Mouse (Mus musculus): ENCODE data around the gene Naa15. TPM values are rescaled to one million over a fixed set of nuclear protein-coding genes. Genes with fewer than 3 reads are reported as not detected.
"Not testable (repeated sequence)": the region's sequence is repeated elsewhere in the genome, so short reads cannot be mapped to it uniquely, and the experiment has no call there.

Naa15 gene
- polyA plus RNA-seq, 1 experiment from 2014 or later = 59.8 TPM

- H3K27ac ChIP-seq = no peak overlapping the region
- 85% methylated on average over 5 of the region's 5 CpGs for WGBS
- no peaks in the 10 kb centered on the region for H3K36me3 ChIP-seq (ENCODE audit: poor library complexity, severe bottlenecking)
- H3K4me2 ChIP-seq = no peak overlapping the region
- no peaks in the 10 kb centered on the region for H3K9me3 ChIP-seq (replicated peaks)
- no peak overlapping the region for H3K9ac ChIP-seq
- no peak overlapping the region for H3K4me3 ChIP-seq
- ATAC-seq = no peak
- H3K4me1 ChIP-seq = no peaks in the 10 kb centered on the region
- no peaks in the 10 kb centered on the region for H3K27me3 ChIP-seq
Measured at GRCm38 (mm10) chr3:51379786-51380659, 34.9 kb upstream of the Naa15 start.

GRCm38 (mm10) chr3:51380660-51381014 is 34.3 kb upstream of the Naa15 start:
- ATAC-seq = no peak
- 76% methylated on average over 2 of the region's 5 CpGs for WGBS
- Histone ChIP-seq H3K36me3 (ENCODE audit: poor library complexity, severe bottlenecking) (no peaks in the 10 kb centered on the region), H3K27ac (no peak overlapping the region), H3K4me3 (no peak overlapping the region), H3K4me2 (no peak overlapping the region), H3K27me3 (no peaks in the 10 kb centered on the region), H3K9ac (no peak overlapping the region), H3K9me3 (replicated peaks) (no peaks in the 10 kb centered on the region), H3K4me1 (no peaks in the 10 kb centered on the region)

GRCm38 (mm10) chr3:51383409-51383808 is 31.5 kb upstream of the Naa15 start:
- H3K27me3 ChIP-seq = peaks cover 4% of the 10 kb centered on the region; the same call in 1 of the 2 replicates
- 24% methylated on average over 12 of the region's 12 CpGs for WGBS
- no peaks in the 10 kb centered on the region for H3K9me3 ChIP-seq (replicated peaks)
- no peak overlapping the region for H3K27ac ChIP-seq
- H3K9ac ChIP-seq = no peak overlapping the region
- no peak overlapping the region for H3K4me3 ChIP-seq
- no peak for ATAC-seq
- H3K36me3 ChIP-seq (ENCODE audit: poor library complexity, severe bottlenecking) = no peaks in the 10 kb centered on the region
- no peaks in the 10 kb centered on the region for H3K4me1 ChIP-seq
- H3K4me2 ChIP-seq = no peak overlapping the region

- 45% methylated on average over 12 of the region's 12 CpGs for WGBS
- H3K4me1 ChIP-seq = peaks cover 5% of the 10 kb centered on the region
- no peaks in the 10 kb centered on the region for H3K9me3 ChIP-seq (replicated peaks)
- H3K27ac ChIP-seq = no peak overlapping the region
- no peak overlapping the region for H3K9ac ChIP-seq
- H3K27me3 ChIP-seq = peaks cover 14% of the 10 kb centered on the region; the same call in 1 of the 2 replicates
- H3K36me3 ChIP-seq (ENCODE audit: poor library complexity, severe bottlenecking) = no peaks in the 10 kb centered on the region
- no peak for ATAC-seq
- H3K4me2 ChIP-seq = no peak overlapping the region
- no peak overlapping the region for H3K4me3 ChIP-seq
Measured at GRCm38 (mm10) chr3:51386441-51387133, 28.4 kb upstream of the Naa15 start.

- no peak for ATAC-seq
- Histone ChIP-seq H3K27ac (no peak overlapping the region), H3K4me2 (no peak overlapping the region), H3K9ac (no peak overlapping the region), H3K27me3 (peaks cover 14% of the 10 kb centered on the region; the same call in 1 of the 2 replicates), H3K9me3 (replicated peaks) (no peaks in the 10 kb centered on the region), H3K4me1 (peaks cover 5% of the 10 kb centered on the region), H3K36me3 (ENCODE audit: poor library complexity, severe bottlenecking) (no peaks in the 10 kb centered on the region), H3K4me3 (no peak overlapping the region)
- 82% methylated on average over 3 of the region's 3 CpGs for WGBS
Measured at GRCm38 (mm10) chr3:51387134-51387451, 27.9 kb upstream of the Naa15 start.

GRCm38 (mm10) chr3:51387868-51388381 is 27.0 kb upstream of the Naa15 start:
- Histone ChIP-seq H3K4me1 (peaks cover 5% of the 10 kb centered on the region), H3K27me3 (peaks cover 14% of the 10 kb centered on the region; the same call in 1 of the 2 replicates), H3K9ac (no peak overlapping the region), H3K4me3 (no peak overlapping the region), H3K27ac (no peak overlapping the region), H3K9me3 (replicated peaks) (no peaks in the 10 kb centered on the region), H3K36me3 (ENCODE audit: poor library complexity, severe bottlenecking) (no peaks in the 10 kb centered on the region), H3K4me2 (no peak overlapping the region)
- 46% methylated on average over 8 of the region's 8 CpGs for WGBS
- ATAC-seq = no peak

- no peaks in the 10 kb centered on the region for H3K9me3 ChIP-seq (replicated peaks)
- peak overlapping the region; percentile 9; the same call in 1 of the 2 replicates for H3K4me3 ChIP-seq
- H3K36me3 ChIP-seq (ENCODE audit: poor library complexity, severe bottlenecking) = no peaks in the 10 kb centered on the region
- H3K4me2 ChIP-seq = peak overlapping the region; percentile 41
- peaks cover 5% of the 10 kb centered on the region for H3K4me1 ChIP-seq
- ATAC-seq = no peak
- H3K27ac ChIP-seq = no peak overlapping the region
- 7% methylated on average over 13 of the region's 13 CpGs for WGBS
- peak overlapping the region; percentile 30 for H3K9ac ChIP-seq
- peaks cover 14% of the 10 kb centered on the region; the same call in 1 of the 2 replicates for H3K27me3 ChIP-seq
Measured at GRCm38 (mm10) chr3:51388904-51389303, 26.0 kb upstream of the Naa15 start.

GRCm38 (mm10) chr3:51391095-51391494 is 23.9 kb upstream of the Naa15 start:
- no peak for ATAC-seq
- Histone ChIP-seq H3K9ac (no peak overlapping the region), H3K9me3 (replicated peaks) (no peaks in the 10 kb centered on the region), H3K4me3 (no peak overlapping the region), H3K36me3 (ENCODE audit: poor library complexity, severe bottlenecking) (no peaks in the 10 kb centered on the region), H3K27ac (no peak overlapping the region), H3K4me2 (no peak overlapping the region), H3K4me1 (peaks cover 6% of the 10 kb centered on the region), H3K27me3 (peaks cover 24% of the 10 kb centered on the region)
- 91% methylated on average over 5 of the region's 5 CpGs for WGBS

GRCm38 (mm10) chr3:51391591-51391990 is 23.4 kb upstream of the Naa15 start:
- ATAC-seq = no peak
- Histone ChIP-seq H3K4me3 (no peak overlapping the region), H3K27me3 (peaks cover 29% of the 10 kb centered on the region), H3K36me3 (ENCODE audit: poor library complexity, severe bottlenecking) (no peaks in the 10 kb centered on the region), H3K27ac (no peak overlapping the region), H3K4me1 (peaks cover 11% of the 10 kb centered on the region), H3K9me3 (replicated peaks) (no peaks in the 10 kb centered on the region), H3K9ac (no peak overlapping the region), H3K4me2 (no peak overlapping the region)
- WGBS = 97% methylated on average over 5 of the region's 5 CpGs

GRCm38 (mm10) chr3:51393018-51393417 is 21.9 kb upstream of the Naa15 start:
- ATAC-seq; H3K4me3 ChIP-seq; H3K4me2 ChIP-seq; H3K9me3 ChIP-seq (replicated peaks); H3K27ac ChIP-seq; H3K9ac ChIP-seq; H3K36me3 ChIP-seq (ENCODE audit: poor library complexity, severe bottlenecking): not testable (repeated sequence)
- 93% methylated on average over 3 of the region's 3 CpGs for WGBS
- H3K27me3 ChIP-seq = peaks cover 40% of the 10 kb centered on the region
- peaks cover 14% of the 10 kb centered on the region for H3K4me1 ChIP-seq

- H3K9ac ChIP-seq = no peak overlapping the region
- H3K9me3 ChIP-seq (replicated peaks) = no peaks in the 10 kb centered on the region
- H3K4me3 ChIP-seq = no peak overlapping the region
- H3K4me2 ChIP-seq = no peak overlapping the region
- no peak for ATAC-seq
- H3K36me3 ChIP-seq (ENCODE audit: poor library complexity, severe bottlenecking) = no peaks in the 10 kb centered on the region
- peaks cover 40% of the 10 kb centered on the region for H3K27me3 ChIP-seq
- no peak overlapping the region for H3K27ac ChIP-seq
- 94% methylated on average over 2 of the region's 2 CpGs for WGBS
- H3K4me1 ChIP-seq = peaks cover 17% of the 10 kb centered on the region
Measured at GRCm38 (mm10) chr3:51393651-51394050, 21.3 kb upstream of the Naa15 start.

GRCm38 (mm10) chr3:51394881-51395280 is 20.1 kb upstream of the Naa15 start:
- Histone ChIP-seq H3K4me3 (no peak overlapping the region), H3K4me2 (no peak overlapping the region), H3K9ac (no peak overlapping the region), H3K27ac (no peak overlapping the region), H3K9me3 (replicated peaks) (no peaks in the 10 kb centered on the region), H3K27me3 (peaks cover 37% of the 10 kb centered on the region), H3K36me3 (ENCODE audit: poor library complexity, severe bottlenecking) (no peaks in the 10 kb centered on the region), H3K4me1 (peaks cover 16% of the 10 kb centered on the region)
- 61% methylated on average over 3 of the region's 3 CpGs for WGBS
- no peak for ATAC-seq

Data from forebrain, embryonic 13.5 days (tissue).